Mouse (Mus musculus) intestine, embryonic 16.5 days (tissue): ENCODE data around the gene Epb41. TPM values are rescaled to one million over a fixed set of nuclear protein-coding genes. Genes with fewer than 3 reads are reported as not detected.

Source experiments
- ATAC-seq: fragments of 200-750 bp; cut with Nextera tagmentation; 2 replicates; pipeline ENCODE4 v1.8.0; 2017; ENCODE audit warnings: moderate TSS enrichment, moderate library complexity
- H3K27ac ChIP-seq: fragments of 300-500 bp; sonication (generic); 2 replicates; pipeline ENCODE4 v1.5.1; 2014; ENCODE audit warnings: mild to moderate bottlenecking, low read length
- H3K27me3 ChIP-seq: fragments of 300-500 bp; sonication (generic); replicated peaks from 2 replicates; pipeline ENCODE4 v1.6.1; 2014; ENCODE audit warnings: low read length, control low read depth, mixed read lengths; ENCODE audit not compliant: control insufficient read depth, insufficient read depth
- H3K36me3 ChIP-seq: fragments of 300-500 bp; sonication (generic); 2 replicates; pipeline ENCODE4 v1.6.1; 2014; ENCODE audit warnings: low read length, control low read depth; ENCODE audit not compliant: control insufficient read depth, insufficient read depth
- H3K4me1 ChIP-seq: fragments of 300-500 bp; sonication (generic); 2 replicates; pipeline ENCODE4 v1.6.1; 2014; ENCODE audit warnings: low read length, control low read depth, mixed read lengths; ENCODE audit not compliant: control insufficient read depth, insufficient read depth
- H3K4me2 ChIP-seq: fragments of 300-500 bp; sonication (generic); 2 replicates; pipeline ENCODE4 v1.6.1; 2014; ENCODE audit warnings: low read depth, low read length, control low read depth
- H3K4me3 ChIP-seq: fragments of 300-500 bp; sonication (generic); 2 replicates; pipeline ENCODE4 v1.5.1; 2014; ENCODE audit warnings: mild to moderate bottlenecking, low read length
- H3K9ac ChIP-seq: fragments of 300-500 bp; sonication (generic); 2 replicates; pipeline ENCODE4 v1.6.1; 2014; ENCODE audit warnings: low read depth, low read length
- H3K9me3 ChIP-seq: fragments of 300-500 bp; sonication (generic); 2 replicates; pipeline ENCODE4 v1.6.1; 2016; ENCODE audit warnings: low read length, control low read depth; ENCODE audit not compliant: control insufficient read depth
- WGBS: fragments of 180-500 bp; shearing (Covaris S2); extraction: QIAGEN DNeasy Blood & Tissue Kit; methylation state at CpG from one replicate; pipeline ENCODE4 v1.1.7; 2014; 5-methylcytosine and 5-hydroxymethylcytosine counted together
- polyA plus RNA-seq: library from polyadenylated mRNA; unstranded; fragments of >200 nt; fragmentation: Nextera tagmentation; extraction: Ambion mirVana; gene quantifications from 2 replicates; pipeline ENCODE4 v1.2.1, GENCODE M21; 2015

Gene Epb41
- polyA plus RNA-seq, 1 experiment from 2014 or later = 41.5 TPM

DNA sequence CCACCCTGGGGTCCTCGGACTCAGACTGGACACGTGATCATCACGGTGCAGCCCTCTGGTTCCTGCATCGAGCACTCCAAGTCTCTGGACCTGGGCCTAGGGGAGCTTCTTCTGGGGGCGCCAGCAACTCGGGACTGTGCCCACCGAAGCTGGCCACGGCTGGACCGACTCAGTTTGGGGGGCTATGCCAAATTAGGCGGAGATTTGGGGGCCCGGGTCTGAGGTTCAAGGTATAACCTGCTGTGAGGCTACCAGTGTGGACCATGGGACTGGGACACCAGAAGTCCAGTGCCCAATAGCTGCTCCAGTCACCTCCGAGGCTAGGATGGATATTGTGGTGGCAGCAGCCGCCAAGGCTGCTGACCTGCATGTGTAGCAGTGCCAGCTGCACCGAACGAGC, 152.7 kb downstream of the Epb41 start:
- Histone ChIP-seq H3K27me3 (peaks cover 19% of the 10 kb centered on the region), H3K9me3 (no peaks in the 10 kb centered on the region), H3K4me3 (peak overlapping the region; percentile 67), H3K4me2 (peak overlapping the region; percentile 97), H3K4me1 (peaks cover 35% of the 10 kb centered on the region), H3K27ac (no peak overlapping the region), H3K9ac (peak overlapping the region; percentile 77), H3K36me3 (no peaks in the 10 kb centered on the region; the same call in 1 of the 2 replicates)
- ATAC-seq = no peak
- 60% methylated on average over 15 of the region's 15 CpGs for WGBS

DNA sequence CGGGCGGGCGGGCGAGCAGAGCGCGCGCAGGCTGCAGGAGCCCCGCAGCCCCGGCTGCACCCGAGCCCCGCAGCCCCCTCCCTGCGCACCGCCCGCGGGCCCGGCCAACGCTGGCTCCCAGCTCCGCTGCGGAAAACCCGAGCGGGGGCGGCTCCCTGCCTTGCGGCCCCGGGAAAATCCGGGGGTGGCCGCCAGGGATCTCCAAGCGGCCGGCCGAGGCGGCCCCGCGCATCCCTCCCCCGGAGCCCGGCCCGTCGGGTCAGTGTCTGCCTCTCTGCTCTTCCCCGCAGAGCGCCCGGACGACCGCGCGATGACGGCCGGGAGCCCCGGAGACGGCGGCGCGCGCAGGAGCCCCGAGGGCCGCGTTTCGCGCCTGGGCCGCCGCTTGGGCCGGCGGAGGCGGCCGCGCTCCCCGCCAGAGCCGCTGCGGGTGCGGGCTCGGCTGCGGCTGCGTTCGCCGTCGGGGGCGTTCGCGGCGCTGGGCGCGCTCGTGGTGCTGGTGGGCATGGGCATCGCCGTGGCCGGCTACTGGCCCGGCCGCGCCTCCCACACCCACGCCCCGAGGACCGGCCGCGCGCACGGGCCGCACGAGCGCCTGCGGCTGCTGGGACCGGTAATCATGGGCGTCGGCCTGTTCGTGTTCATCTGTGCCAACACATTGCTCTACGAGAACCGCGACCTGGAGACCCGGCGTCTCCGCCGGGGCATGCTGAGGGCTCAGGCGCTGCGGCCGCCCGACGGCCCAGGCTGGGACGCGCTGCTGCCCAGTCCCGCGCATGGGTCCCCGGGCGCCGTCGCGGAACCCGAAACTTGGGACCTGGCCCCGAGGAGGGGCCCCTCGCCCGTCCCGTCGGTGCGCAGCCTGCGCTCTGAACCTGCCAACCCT, 153.4 kb downstream of the Epb41 start, which contains the start of gene Tmem200b:
TSS of gene Tmem200b (plus strand) at position 311 of the 886 bp plus-strand sequence.
- Histone ChIP-seq H3K4me1 (peaks cover 35% of the 10 kb centered on the region), H3K4me2 (peak within 1 kb of the TSS; percentile 97), H3K9ac (peak within 1 kb of the TSS; percentile 77), H3K27me3 (peaks cover 22% of the 10 kb centered on the region), H3K4me3 (peak within 1 kb of the TSS; percentile 67), H3K36me3 (no peaks in the 10 kb centered on the region; the same call in 1 of the 2 replicates), H3K27ac (peak within 1 kb of the TSS; percentile 66), H3K9me3 (no peaks in the 10 kb centered on the region)
- peak; percentile 20; the same call in 1 of the 2 replicates for ATAC-seq
- 2% methylated on average over 103 of the region's 130 CpGs for WGBS

DNA sequence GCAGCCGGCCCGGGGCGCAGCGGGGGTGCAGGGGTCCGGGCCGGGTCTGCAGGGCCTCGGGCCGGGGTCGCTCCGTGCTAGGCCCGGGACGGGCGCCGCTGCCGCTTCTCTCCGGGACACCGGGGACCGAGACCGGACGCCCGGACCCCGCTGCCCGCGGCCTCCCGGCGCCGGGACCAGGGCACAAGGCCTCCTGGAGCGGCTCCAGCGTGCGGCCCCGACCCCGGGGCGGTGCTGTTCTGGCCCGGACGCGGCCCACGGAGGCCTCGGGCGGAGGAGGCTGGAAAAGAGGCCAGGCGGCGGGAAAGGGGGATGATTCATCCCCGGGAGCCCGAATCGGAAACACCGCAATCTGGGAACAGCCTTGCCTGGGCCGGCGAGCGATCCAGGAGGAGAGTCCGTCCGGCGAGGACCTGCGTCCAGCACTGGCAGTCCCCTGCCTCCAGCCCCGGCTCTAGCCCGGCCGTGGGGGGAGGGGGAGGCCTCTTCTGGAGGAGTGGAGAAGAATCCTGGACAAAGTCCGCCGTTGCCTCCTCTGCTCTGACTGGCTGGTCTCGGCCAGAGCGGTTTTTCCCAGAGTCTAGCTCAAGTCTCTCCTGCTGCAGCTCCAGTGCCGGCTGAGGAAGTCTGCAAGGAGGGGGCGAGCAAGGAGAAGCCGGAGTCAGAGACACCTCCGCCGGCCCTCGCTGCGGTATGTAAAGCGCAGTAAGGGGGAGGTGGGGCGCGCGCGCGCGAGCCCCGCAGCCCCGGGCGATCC, 154.3 kb downstream of the Epb41 start:
- H3K27ac ChIP-seq = peak overlapping the region; percentile 66
- peaks cover 27% of the 10 kb centered on the region for H3K27me3 ChIP-seq
- no peaks in the 10 kb centered on the region for H3K9me3 ChIP-seq
- peak overlapping the region; percentile 77 for H3K9ac ChIP-seq
- peaks cover 42% of the 10 kb centered on the region for H3K4me1 ChIP-seq
- H3K4me2 ChIP-seq = peak overlapping the region; percentile 97
- WGBS = 1% methylated on average over 67 of the region's 76 CpGs
- ATAC-seq = peak; percentile 39
- H3K36me3 ChIP-seq = no peaks in the 10 kb centered on the region; the same call in 1 of the 2 replicates
- H3K4me3 ChIP-seq = peak overlapping the region; percentile 67

DNA sequence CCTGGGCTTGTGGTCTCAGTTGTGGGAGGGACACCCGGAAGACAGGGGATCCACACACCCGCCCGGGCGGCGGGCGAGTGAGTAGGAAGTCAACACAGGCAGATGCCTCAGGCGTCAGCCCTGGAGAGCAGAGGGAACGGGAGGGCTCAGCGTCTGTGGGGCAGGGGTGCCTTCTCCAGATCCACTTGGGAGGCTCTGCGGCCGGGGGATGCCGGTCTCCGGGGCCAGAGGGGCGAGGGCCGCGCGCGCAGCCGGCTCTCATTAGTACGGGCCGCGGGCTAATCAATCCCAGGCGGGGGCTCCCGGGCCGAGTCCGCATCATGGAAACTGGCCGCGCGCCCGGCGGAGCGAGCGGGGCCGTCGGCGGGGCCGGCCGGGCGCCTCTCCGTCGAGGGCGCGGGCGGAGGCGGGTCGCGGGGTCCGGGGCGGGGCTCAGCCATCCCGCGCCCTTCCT, 155.0 kb downstream of the Epb41 start:
- Histone ChIP-seq H3K4me3 (peak overlapping the region; percentile 67), H3K9ac (peak overlapping the region; percentile 77), H3K36me3 (no peaks in the 10 kb centered on the region), H3K9me3 (no peaks in the 10 kb centered on the region), H3K4me1 (peaks cover 47% of the 10 kb centered on the region), H3K27me3 (peaks cover 31% of the 10 kb centered on the region), H3K27ac (peak overlapping the region; percentile 45; the same call in 1 of the 2 replicates), H3K4me2 (peak overlapping the region; percentile 97)
- whole genome bisulfite sequencing = 5% methylated on average over 48 of the region's 51 CpGs
- ATAC-seq = peak; percentile 8; the same call in 1 of the 2 replicates

DNA sequence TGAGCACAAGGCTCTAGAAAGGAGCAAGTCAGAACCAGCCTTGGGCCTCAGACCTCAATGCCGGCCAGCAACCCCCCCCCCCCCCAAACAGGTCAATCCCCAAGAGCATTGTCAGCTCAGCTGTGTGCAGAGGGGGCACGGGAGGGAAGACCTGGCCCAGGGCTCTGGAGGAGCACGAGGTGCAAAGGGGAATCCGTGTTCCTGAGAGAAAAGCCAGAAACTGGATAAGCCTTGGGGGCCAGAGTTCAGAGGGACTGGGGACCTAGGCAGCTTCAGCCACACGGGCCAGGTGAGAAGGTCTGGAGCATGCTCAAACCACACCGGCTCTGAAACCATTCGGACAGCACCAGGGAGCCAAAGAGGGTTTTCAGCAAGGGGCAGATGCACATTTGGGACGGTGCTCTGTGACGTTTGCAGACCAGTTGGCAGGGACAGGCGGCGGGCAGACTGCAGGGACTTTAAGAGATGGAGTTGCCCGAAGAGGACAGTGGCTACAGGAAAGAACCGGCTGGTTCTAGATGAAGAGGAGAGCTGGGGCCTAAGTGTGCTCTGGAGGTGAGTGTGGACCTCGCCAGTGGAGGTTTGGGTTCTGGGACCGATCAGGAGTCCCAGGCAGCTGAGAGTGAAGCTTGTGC, 155.5 kb downstream of the Epb41 start:
- 30% methylated on average over 15 of the region's 15 CpGs for WGBS
- Histone ChIP-seq H3K27me3 (peaks cover 31% of the 10 kb centered on the region), H3K9me3 (no peaks in the 10 kb centered on the region), H3K9ac (peak overlapping the region; percentile 77), H3K27ac (peak overlapping the region; percentile 45; the same call in 1 of the 2 replicates), H3K4me3 (peak overlapping the region; percentile 67), H3K4me2 (peak overlapping the region; percentile 97), H3K4me1 (peaks cover 52% of the 10 kb centered on the region), H3K36me3 (no peaks in the 10 kb centered on the region)
- ATAC-seq = no peak

DNA sequence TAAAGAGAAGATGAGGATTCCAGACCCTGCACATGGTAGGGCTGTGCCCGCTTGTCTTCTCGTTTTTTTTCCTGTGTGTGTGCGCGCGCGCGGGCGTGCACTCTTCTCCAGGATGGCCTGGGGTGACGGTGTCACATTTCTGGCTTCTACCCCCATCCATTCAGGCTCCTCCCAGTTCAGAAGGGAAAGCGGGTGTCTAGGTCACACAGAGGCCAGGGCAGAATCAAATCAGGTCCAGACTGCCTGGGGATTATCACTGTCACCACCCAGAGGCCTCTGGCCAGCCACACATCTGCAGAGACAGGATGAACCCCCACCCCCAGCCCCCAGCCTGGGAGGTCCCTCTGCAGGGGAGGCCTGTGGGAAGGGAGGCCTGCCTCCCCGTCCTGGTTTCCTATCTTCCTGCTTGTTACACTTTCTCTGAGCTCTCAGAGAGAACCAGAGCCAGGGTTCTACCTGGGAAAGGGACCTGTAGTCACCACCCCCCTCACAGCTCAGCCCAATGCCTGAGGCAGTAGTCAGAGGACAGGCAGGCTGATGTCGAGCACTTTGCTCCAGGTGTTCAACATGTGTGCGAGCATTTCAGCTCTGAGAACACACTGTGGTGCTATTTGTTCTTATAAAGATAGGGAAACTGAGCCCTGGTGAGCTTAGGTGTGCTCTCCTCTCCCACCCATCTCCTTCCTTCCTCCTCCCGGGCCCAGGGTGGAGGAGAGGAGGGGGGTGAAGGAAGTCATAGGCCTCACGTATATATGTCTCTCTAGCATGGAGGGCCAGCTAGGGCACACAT, 156.2 kb downstream of the Epb41 start:
- no peaks in the 10 kb centered on the region for H3K36me3 ChIP-seq
- no peak overlapping the region for H3K4me2 ChIP-seq
- H3K4me1 ChIP-seq = peaks cover 46% of the 10 kb centered on the region
- WGBS = 24% methylated on average over 15 of the region's 15 CpGs
- H3K27ac ChIP-seq = peak overlapping the region; percentile 61; the same call in 1 of the 2 replicates
- H3K9me3 ChIP-seq = no peaks in the 10 kb centered on the region
- peaks cover 34% of the 10 kb centered on the region for H3K27me3 ChIP-seq
- no peak overlapping the region for H3K4me3 ChIP-seq
- H3K9ac ChIP-seq = peak overlapping the region; percentile 26
- ATAC-seq = peak; percentile 9; the same call in 1 of the 2 replicates

DNA sequence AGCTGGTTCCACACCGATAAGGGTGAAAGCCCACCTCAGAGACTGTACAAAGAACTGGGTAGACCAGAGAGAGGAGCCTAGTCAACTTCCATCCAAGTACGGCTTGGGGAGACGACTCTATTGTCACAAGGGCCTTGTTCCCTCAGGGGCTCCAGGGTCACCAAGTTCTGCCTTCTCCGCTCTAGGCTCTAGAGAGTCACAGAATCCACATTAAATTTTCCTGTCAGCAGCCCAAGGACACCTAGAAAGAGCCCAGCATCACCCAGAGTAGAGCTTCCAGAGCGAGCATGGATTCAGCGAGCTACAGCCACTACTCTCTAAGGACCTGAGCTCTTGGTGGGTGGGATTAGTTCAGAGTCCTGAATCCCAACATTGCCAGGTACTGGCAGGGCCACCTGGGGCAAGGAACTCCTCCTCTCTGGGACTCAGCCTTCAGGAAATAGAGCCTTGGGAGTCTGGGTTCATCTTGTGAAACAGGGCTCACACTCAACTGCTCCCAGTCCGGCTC, 157.0 kb downstream of the Epb41 start:
- Histone ChIP-seq H3K9ac (no peak overlapping the region), H3K27ac (no peak overlapping the region), H3K4me2 (no peak overlapping the region), H3K36me3 (no peaks in the 10 kb centered on the region), H3K4me3 (no peak overlapping the region), H3K9me3 (no peaks in the 10 kb centered on the region), H3K4me1 (peaks cover 46% of the 10 kb centered on the region), H3K27me3 (peaks cover 35% of the 10 kb centered on the region)
- WGBS = 79% methylated on average over 7 of the region's 7 CpGs
- no peak for ATAC-seq

DNA sequence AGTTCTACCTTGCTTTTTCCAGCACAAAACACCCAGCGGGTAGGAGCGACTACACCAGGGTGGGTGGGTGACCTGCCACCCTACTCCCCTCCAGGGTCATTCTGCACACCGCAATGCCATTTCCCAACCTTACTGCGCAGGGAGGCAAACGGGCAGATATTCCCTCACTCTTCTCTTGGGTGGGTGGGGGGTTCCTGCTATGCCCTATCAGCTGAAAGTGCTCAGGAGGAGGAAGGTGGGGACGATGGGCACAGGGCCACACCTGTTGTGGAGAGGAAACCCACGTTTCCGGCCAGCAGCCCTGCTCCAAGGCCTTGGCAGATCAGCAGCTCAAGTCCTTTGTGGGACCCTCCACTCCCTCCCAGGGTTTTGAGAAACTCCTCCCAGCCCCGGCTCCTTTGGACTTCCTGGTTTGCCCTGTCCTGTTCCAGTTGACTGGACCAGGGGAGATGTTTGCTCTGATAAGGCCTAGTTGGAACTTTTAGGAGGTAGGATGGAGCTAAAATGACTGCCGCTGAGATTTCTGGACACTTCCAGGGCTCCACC, 158.0 kb downstream of the Epb41 start:
- Histone ChIP-seq H3K9me3 (no peaks in the 10 kb centered on the region), H3K27me3 (peaks cover 29% of the 10 kb centered on the region), H3K27ac (no peak overlapping the region), H3K4me1 (peaks cover 44% of the 10 kb centered on the region), H3K4me2 (no peak overlapping the region), H3K36me3 (no peaks in the 10 kb centered on the region), H3K4me3 (no peak overlapping the region), H3K9ac (no peak overlapping the region)
- 75% methylated on average over 10 of the region's 10 CpGs for WGBS
- ATAC-seq = no peak
